Mouse (Mus musculus) cerebellum, adult 2 months (tissue): ENCODE results near the gene Ergic1. TPM values are rescaled to one million over a fixed set of nuclear protein-coding genes. Genes with fewer than 3 reads are reported as not detected.

ENCODE experiments used
- DNase-seq, 2 experiments: peaks; one replicate each; pipeline ENCODE4 v3.0.0; 2021
- H3K27ac ChIP-seq: fragments of 200-500 bp; 2 replicates; pipeline ENCODE4 v1.5.1; 2012; ENCODE audit warnings: low read length, control low read depth, inconsistent platforms; ENCODE audit not compliant: insufficient read depth
- H3K27me3 ChIP-seq: fragments of 200-500 bp; 2 replicates; pipeline ENCODE4 v1.6.1; 2012; ENCODE audit warnings: inconsistent platforms, mild to moderate bottlenecking, low read length, moderate library complexity; ENCODE audit not compliant: control insufficient read depth, insufficient read depth
- H3K4me1 ChIP-seq: fragments of 200-500 bp; 2 replicates; pipeline ENCODE4 v1.6.1; 2011; ENCODE audit warnings: low read length; ENCODE audit not compliant: control insufficient read depth, insufficient read depth
- H3K4me3 ChIP-seq: fragments of 200-500 bp; replicated peaks from 2 replicates; pipeline ENCODE3; 2011; ENCODE audit warnings: mild to moderate bottlenecking, low read depth, low read length, control low read depth; ENCODE audit not compliant: insufficient read depth
- CTCF ChIP-seq: fragments of 200-500 bp; IDR thresholded peaks from 2 replicates; pipeline ENCODE4 v1.5.1; 2011; ENCODE audit warnings: low read depth, mild to moderate bottlenecking, control low read depth, low read length, moderate library complexity, borderline replicate concordance; ENCODE audit not compliant: insufficient read depth
- POLR2A ChIP-seq: fragments of 200-500 bp; IDR thresholded peaks from 2 replicates; pipeline ENCODE4 v1.6.1; 2011; ENCODE audit warnings: low read length, control low read depth, borderline replicate concordance; ENCODE audit not compliant: insufficient read depth
- WGBS: fragments of 180-500 bp; shearing (Covaris S2); methylation state at CpG from one replicate; pipeline ENCODE4 v1.1.7; 2018; 5-methylcytosine and 5-hydroxymethylcytosine counted together
- polyA plus RNA-seq: library from polyadenylated mRNA; depleted of rRNA; stranded (reverse); fragments of >200 nt; gene quantifications from 2 replicates; pipeline ENCODE4 v1.2.3, GENCODE M21; 2012

Ergic1 gene
- polyA plus RNA-seq, 1 experiment, result 137 TPM

GRCm38 (mm10) chr17:26640286-26640740 lies 79.0 kb downstream of the Ergic1 start:
- no peak overlapping the region for H3K4me3 ChIP-seq
- H3K27me3 ChIP-seq, result no peaks in the 10 kb centered on the region
- H3K4me1 ChIP-seq, result peaks cover 16% of the 10 kb centered on the region
- TF ChIP-seq CTCF (no peak), POLR2A (no peak)
- no peak for DNase-seq
- no peak overlapping the region for H3K27ac ChIP-seq
- WGBS, result 86% methylated on average over 3 of the region's 3 CpGs

DNA sequence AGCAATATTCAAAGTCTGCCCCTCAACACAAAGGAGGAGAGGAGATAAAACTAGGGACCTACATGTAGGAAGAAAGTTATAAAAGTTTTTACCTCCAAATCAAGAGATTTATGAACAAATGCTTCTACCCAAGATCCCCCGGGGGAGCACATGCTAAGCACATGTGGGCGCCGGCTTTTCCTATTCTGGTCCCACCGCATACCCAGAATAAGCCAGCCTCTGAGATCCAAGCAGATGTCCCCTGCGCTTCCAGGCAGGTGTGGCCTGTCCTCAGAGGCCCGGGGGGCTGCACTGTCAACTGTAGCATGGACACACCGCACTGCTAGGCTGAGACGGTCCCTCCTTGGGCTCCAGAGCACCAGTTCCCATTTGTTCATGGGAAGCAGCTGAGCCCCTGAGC lies 82.2 kb downstream of the Ergic1 start:
- WGBS, result 94% methylated on average over 8 of the region's 8 CpGs
- Histone ChIP-seq H3K27me3 (no peaks in the 10 kb centered on the region), H3K27ac (no peak overlapping the region), H3K4me1 (peaks cover 13% of the 10 kb centered on the region), H3K4me3 (no peak overlapping the region)
- TF ChIP-seq POLR2A, result no peak
- TF ChIP-seq CTCF, result no peak
- DNase-seq, result no peak

- Histone ChIP-seq H3K4me3 (no peak overlapping the region), H3K27me3 (no peaks in the 10 kb centered on the region), H3K27ac (no peak overlapping the region), H3K4me1 (peaks cover 13% of the 10 kb centered on the region)
- no peak for DNase-seq
- WGBS, result 98% methylated on average over 2 of the region's 2 CpGs
- TF ChIP-seq CTCF, result no peak
- no peak for TF ChIP-seq POLR2A
Observed at GRCm38 (mm10) chr17:26643993-26644392, 82.7 kb downstream of the Ergic1 start.

GRCm38 (mm10) chr17:26644509-26645410 lies 83.5 kb downstream of the Ergic1 start:
- TF ChIP-seq CTCF, result no peak
- no peak for TF ChIP-seq POLR2A
- no peak overlapping the region for H3K27ac ChIP-seq
- peaks cover 21% of the 10 kb centered on the region for H3K4me1 ChIP-seq
- DNase-seq, result no peak
- H3K4me3 ChIP-seq, result no peak overlapping the region
- WGBS, result 44% methylated on average over 9 of the region's 9 CpGs
- H3K27me3 ChIP-seq, result no peaks in the 10 kb centered on the region

DNA sequence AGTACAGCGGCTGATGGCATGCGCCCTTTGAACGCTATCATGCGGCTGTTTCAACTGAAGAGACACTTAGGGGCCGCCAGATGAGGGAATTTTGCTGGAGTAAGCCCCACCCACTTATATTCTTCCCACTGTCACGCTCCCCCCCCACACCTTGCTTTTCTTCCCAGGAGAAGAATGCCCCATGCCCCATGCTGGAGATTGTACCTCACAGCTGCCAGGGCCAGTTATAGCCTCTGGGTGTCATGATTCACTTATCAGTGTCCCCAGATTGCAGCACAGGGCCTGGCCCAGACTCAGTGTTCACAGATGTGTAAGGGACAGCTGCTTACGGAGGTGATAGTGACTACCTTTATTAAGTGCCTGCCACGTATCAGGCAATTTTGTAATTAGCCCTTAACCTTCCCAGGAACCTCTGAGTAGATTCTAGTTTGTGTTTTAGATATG lies 84.1 kb downstream of the Ergic1 start:
- no peak overlapping the region for H3K27ac ChIP-seq
- H3K4me1 ChIP-seq, result peaks cover 25% of the 10 kb centered on the region
- H3K4me3 ChIP-seq, result no peak overlapping the region
- DNase-seq, result no peak
- no peak for TF ChIP-seq POLR2A
- TF ChIP-seq CTCF, result no peak
- no peaks in the 10 kb centered on the region for H3K27me3 ChIP-seq
- WGBS, result 90% methylated on average over 8 of the region's 8 CpGs

- TF ChIP-seq CTCF (no peak), POLR2A (no peak)
- no peak for DNase-seq
- peaks cover 34% of the 10 kb centered on the region for H3K4me1 ChIP-seq
- H3K27ac ChIP-seq, result peak overlapping the region; percentile 66; the same call in 1 of the 2 replicates
- no peaks in the 10 kb centered on the region for H3K27me3 ChIP-seq
- no peak overlapping the region for H3K4me3 ChIP-seq
- 61% methylated on average over 13 of the region's 13 CpGs for WGBS
Observed at GRCm38 (mm10) chr17:26647283-26647682, 86.0 kb downstream of the Ergic1 start.

GRCm38 (mm10) chr17:26649565-26649964 lies 88.3 kb downstream of the Ergic1 start:
- Histone ChIP-seq H3K4me1 (peaks cover 30% of the 10 kb centered on the region), H3K27me3 (no peaks in the 10 kb centered on the region), H3K4me3 (no peak overlapping the region), H3K27ac (peak overlapping the region; percentile 60)
- TF ChIP-seq CTCF (peak; percentile 59; the same call in 1 of the 2 replicates), POLR2A (no peak)
- WGBS, result 68% methylated on average over 4 of the region's 4 CpGs
- DNase-seq, result peak in 1 of 2 experiments; percentile 44
